Mouse (Mus musculus) cerebral cortex, adult 2 months (tissue): ENCODE results near the gene Pet100.

Experiments
- WGBS: fragments of 180-500 bp; shearing (Covaris S2); methylation state at CpG from one replicate; pipeline ENCODE4 v1.1.7; 2018; 5-methylcytosine and 5-hydroxymethylcytosine counted together

Gene Pet100

GRCm38 (mm10) chr8:3625445-3625844 is 4.1 kb downstream of the Pet100 start, which contains the start of gene Pcp2:
Gene Pcp2 (minus strand): TSS chr8:3625545.
- 69% methylated on average over 1 of the region's 1 CpGs for WGBS

GRCm38 (mm10) chr8:3626971-3627370 is 5.6 kb downstream of the Pet100 start:
- 60% methylated on average over 5 of the region's 5 CpGs for WGBS

DNA sequence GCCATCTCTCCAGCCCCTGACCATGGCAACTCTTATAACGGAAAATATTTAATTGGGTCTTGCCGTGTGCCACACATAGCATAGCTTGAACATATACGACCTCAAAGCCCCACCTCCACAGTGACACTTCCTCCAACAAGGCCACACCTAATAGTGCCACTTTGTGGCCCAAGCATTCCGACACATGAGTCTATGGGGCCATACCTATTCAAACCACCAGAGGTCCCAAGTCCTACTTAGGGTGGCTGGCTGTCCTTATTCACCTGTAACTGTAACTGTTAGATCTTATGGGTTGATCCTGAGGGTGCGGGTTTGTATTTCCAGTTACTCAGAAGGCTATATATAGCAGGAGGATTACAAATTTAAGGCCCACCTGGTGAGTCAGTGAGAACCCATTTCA is 6.7 kb downstream of the Pet100 start:
- WGBS: 30% methylated on average over 5 of the region's 5 CpGs

DNA sequence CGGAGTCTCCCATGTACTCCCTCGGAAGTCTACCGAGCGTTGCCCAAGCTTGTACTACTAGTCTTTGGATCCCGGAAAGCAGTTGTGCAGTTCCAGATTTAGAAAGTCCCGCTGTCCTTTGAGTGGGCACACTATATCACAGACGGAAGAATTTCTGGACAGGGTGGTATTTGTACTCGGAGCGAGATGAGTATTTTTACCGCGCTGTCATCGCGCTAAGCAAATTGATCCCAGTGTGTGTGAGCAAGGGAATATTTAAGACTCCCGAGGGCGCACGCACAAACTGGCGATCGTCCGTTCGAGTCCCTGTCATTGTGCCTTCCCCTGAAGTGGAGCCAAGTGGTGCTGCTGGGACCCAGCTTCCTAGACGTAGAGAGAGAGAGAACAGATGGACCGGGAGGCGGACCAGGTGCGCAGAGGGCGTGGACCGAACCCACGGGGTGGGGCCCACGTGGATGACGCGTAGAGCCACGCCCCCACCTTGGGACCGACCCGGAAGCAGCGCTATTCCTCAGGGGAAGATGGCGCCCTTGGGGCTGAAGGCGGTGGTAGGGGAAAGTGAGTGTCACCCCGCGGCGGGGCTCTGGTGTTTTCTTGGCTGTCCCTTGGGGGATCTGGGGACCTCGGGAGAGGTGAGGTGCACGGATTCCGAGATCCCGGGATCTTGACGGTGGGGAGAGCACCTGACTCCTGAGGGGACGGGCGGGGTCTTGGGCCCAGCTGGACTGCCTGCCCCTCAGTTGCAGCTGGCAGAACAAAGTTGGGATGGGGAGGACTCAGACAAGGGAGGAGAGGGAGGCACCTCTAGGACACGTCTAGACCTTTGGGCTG is 9.5 kb downstream of the Pet100 start, which contains the start of gene Stxbp2:
Gene Stxbp2 (plus strand): TSS at position 309 of the 831 bp plus-strand sequence.
- 4% methylated on average over 47 of the region's 47 CpGs for WGBS

GRCm38 (mm10) chr8:3631478-3631875 is 10.1 kb downstream of the Pet100 start:
- 24% methylated on average over 8 of the region's 8 CpGs for whole genome bisulfite sequencing

- 38% methylated on average over 5 of the region's 5 CpGs for WGBS
Observed at GRCm38 (mm10) chr8:3645804-3646203, 24.5 kb downstream of the Pet100 start.

DNA sequence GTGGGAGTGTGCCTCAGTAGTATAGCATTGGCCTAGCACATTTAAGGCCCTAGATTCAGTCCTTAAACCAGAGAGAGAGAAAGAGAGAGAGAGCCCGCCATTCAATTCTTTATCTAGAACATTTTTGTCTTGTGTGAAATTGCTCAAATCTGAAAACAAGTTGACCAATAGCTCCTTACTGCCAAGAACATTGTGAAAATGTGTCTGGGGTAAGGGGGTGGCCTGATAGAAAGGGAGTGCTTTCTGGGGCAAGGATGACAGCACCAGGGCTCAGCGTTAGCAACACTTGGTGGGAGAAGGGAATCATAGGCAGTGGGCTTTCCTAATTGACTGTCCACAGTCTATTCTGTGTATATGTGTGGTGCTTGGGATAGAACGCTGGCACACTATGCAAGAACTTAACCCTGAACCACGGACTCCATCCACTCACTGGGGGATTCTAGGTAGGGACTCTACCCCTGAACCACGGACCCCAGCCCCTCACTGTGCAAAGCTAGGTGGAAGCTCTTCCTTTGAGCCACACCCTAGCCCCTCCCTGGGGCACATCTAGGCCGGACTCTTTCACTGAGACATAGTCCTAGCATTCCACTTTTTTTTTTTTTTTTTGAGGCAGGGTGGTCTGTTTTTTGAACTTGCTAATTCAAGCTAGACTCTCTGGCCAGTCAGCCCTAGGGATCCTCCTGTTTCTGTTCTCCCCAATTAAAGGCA is 25.6 kb downstream of the Pet100 start:
- 88% methylated on average over 6 of the region's 6 CpGs for WGBS

GRCm38 (mm10) chr8:3647561-3647960 is 26.2 kb downstream of the Pet100 start:
- 87% methylated on average over 4 of the region's 4 CpGs for WGBS

DNA sequence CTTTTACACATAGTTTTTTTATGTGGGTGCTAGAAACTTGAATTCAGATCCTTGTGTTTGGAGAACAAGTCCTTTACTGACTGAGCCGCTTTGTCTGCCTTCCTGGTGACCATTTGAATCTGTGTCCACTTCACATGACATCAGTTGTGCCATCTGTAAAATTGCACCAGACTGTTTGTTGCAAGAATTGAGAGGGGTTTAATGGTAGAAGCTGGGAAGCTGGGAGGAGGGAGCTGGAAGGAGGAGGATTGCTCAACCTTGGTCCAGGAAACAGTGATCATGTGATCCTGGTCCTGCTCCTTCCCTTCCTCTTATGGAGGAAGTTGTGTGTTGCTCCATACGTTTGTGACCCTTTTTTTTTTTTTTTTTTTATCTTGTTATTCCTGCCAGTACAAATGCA is 26.9 kb downstream of the Pet100 start:
- WGBS: 65% methylated on average over 2 of the region's 2 CpGs

- WGBS: 56% methylated on average over 1 of the region's 1 CpGs
Observed at GRCm38 (mm10) chr8:3648990-3649389, 27.6 kb downstream of the Pet100 start.

DNA sequence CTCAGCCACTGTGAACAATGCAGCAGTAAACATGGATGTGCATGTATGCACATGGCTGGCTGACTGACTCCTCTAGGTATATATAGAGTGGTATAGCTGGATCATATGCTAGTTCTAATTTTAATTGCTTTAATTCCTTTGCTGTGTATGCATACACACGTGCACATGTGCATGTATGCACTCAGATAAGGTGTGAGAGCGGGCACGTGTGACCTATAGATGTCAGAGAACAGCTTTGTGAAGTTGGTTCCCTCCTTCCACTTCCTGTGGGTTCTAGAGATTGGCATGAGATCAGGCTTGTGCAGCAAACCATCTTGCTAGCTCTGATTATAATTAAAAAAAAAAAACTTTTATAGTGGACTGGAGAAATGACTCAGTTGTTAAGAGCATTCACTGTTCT is 31.5 kb downstream of the Pet100 start:
- WGBS: 71% methylated on average over 3 of the region's 3 CpGs

DNA sequence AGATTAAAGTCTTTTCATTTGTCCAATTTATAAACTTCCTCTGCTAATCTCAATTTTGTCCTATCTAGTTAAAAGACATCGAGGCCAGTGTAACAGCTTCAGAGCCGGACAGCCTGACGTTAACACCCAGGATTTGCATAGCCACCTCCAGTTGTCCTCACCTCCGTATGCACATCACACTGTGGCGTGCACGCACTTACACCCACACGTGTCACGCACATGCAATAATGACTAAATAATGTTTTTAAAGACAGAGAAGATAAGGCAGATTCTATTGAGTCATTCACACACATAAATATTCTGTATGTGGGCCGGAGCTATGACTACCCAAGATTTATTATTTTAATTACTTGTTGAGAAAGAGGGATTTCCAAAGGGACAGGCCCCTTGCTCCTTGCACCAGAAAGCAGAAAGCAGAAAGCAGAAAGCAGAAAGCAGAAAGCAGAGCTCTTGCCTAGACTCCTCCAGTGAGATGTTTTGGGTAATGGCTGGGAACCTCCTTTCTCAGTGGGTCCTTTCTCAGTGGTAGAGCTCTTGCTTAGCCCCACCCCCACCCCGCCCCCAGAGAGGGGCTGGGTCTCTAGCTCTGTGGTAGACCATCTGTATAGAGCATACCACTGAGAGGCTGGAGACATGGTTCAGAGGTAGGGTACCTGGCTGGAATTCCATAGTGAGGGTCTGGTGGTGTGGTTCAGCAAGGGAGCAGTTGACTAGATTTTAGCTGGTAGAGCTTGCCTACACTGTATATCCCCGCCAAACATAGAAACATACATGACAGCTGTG is 33.6 kb downstream of the Pet100 start:
- 69% methylated on average over 11 of the region's 11 CpGs for WGBS

GRCm38 (mm10) chr8:3655526-3655925 is 34.2 kb downstream of the Pet100 start, which contains the start of gene Retn:
Gene Retn (plus strand): TSS chr8:3655770.
- WGBS: 80% methylated on average over 3 of the region's 3 CpGs

- WGBS: 20% methylated on average over 7 of the region's 7 CpGs
Observed at GRCm38 (mm10) chr8:3656725-3657381, 35.5 kb downstream of the Pet100 start.

- 72% methylated on average over 8 of the region's 8 CpGs for WGBS
Observed at GRCm38 (mm10) chr8:3660889-3661288, 39.5 kb downstream of the Pet100 start.

DNA sequence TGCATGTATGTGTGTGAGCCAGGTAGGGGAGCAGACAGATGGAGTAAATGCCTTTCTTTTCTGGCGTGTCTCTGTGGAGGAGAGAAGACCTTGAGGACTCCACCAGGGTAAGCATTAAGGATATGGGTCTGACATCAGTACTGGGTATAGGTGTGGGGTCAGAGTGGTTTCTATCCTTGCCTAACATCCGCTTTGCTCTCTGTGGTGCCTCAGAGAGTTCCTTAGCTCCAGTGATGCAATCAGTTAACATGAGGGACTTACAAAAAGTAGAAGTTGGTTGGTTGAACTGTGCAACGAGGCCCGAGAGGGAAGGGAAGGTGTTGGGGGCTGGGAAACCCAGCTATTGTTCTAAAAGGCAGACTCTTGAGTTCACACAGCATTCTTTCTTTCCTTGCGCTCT is 43.1 kb downstream of the Pet100 start:
- WGBS: 59% methylated on average over 5 of the region's 5 CpGs

DNA sequence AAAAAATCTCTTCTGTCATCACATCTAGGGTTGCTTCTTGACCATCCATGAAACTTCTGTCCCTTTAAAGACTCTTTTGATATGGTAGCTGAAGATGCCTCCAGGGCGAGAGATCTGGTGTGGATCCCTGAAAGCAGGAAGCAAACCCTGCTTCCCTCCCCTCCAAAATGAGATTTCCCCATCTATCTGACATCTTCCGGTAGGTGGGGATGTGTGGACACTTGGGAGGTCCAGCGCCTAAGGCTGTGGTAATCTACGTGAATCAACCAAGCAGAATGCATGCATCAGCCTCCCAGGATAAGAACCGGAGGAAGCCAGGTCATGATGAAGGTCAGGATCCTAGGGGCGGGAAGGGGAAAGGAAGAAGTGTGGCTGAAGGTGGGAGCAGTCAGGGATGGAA is 44.2 kb downstream of the Pet100 start, which contains the start of gene Mcemp1:
Gene Mcemp1 (plus strand): TSS at position 248 of the 400 bp plus-strand sequence.
- 79% methylated on average over 6 of the region's 6 CpGs for WGBS

DNA sequence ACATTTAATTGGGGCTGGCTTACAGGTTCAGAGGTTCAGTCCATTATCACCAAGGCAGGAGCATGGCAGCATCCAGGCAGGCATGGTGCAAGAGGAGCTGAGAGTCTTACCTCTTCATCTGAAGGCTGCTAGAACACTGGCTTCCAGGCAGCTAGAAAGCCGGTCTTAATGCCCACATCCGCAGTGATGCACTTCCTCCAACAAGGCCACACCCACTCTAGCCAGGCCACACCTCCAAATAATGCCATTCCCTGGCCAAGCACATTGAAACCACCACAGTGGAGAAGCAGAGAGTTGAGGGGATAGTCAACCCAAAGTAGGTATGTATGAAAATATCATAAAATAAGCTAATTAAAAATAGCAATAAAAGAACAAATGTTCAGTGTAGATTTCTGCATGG is 49.0 kb downstream of the Pet100 start:
- WGBS: 68% methylated on average over 2 of the region's 2 CpGs

DNA sequence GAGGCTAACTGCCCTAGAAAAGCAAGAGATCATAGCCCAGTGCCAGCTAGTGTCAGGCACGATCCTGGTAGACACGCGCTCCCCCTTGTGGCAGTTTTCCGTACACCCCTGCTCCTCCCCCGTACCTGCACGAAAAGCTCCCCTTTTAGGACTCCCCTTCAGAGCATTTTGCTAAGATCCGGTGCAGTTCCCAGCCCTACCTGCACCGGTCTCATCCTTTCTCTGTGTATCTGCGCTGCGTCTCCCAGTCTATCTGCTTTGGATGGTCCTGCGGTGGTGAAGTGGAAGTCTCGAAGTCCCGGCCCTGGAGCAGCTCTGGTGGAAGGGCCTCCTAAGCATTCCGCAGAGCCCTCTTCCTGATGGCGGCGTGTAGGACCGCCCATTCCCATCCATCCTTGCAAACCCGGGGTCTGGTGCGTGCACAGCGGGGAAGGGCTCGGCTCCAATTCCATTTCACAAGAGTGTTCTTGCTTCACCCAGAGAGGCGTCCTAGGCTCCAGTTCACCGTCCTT is 50.7 kb downstream of the Pet100 start, which contains the start of gene Fcor:
Gene Fcor (minus strand): TSS at position 383 of the 512 bp plus-strand sequence.
- under 1% methylated on average over 23 of the region's 23 CpGs for WGBS

DNA sequence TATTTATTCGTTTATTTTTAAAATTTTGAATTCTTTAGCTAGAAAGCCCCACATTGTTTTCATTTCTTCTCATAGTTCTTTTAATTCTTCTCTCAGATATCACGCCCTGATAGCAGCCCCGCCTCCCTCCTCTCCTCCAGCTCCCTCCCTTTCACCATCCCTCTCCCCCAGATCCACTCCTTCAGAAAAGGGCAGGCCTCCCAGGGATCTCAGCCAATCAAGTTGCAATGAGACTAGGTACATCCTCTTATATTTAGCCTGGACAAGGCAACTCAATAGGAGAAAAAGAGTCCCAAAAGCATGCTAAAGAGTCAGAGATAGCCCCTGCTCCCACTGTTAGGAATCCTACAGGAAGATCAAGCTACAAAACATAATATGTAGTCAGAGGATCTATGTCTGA is 53.3 kb downstream of the Pet100 start:
- 71% methylated on average over 3 of the region's 3 CpGs for WGBS
